Mouse (Mus musculus) kidney, embryonic 15.5 days (tissue): ENCODE data around the gene Pacrg. TPM values are rescaled to one million over a fixed set of nuclear protein-coding genes. Genes with fewer than 3 reads are reported as not detected.

Source experiments
- ATAC-seq: fragments of 200-750 bp; cut with Nextera tagmentation; replicated peaks from 2 replicates; pipeline ENCODE4 v1.8.0; 2017; ENCODE audit warnings: moderate TSS enrichment; ENCODE audit not compliant: low FRiP score
- H3K27ac ChIP-seq: fragments of 300-500 bp; sonication (generic); 2 replicates; pipeline ENCODE4 v1.5.1; 2015; ENCODE audit warnings: mild to moderate bottlenecking, inconsistent platforms
- H3K27me3 ChIP-seq: fragments of 300-500 bp; sonication (generic); 2 replicates; pipeline ENCODE4 v1.6.1; 2015; ENCODE audit warnings: inconsistent platforms
- H3K36me3 ChIP-seq: fragments of 300-500 bp; sonication (generic); 2 replicates; pipeline ENCODE4 v1.6.1; 2015; ENCODE audit warnings: inconsistent platforms
- H3K4me1 ChIP-seq: fragments of 300-500 bp; sonication (generic); 2 replicates; pipeline ENCODE4 v1.6.1; 2015; ENCODE audit warnings: inconsistent platforms
- H3K4me2 ChIP-seq: fragments of 300-500 bp; sonication (generic); 2 replicates; pipeline ENCODE4 v1.6.1; 2015; ENCODE audit warnings: moderate library complexity, mild to moderate bottlenecking, inconsistent platforms
- H3K4me3 ChIP-seq: fragments of 300-500 bp; sonication (generic); replicated peaks from 2 replicates; pipeline ENCODE4 v1.5.1; 2015; ENCODE audit warnings: mild to moderate bottlenecking, inconsistent platforms
- H3K9ac ChIP-seq: fragments of 300-500 bp; sonication (generic); 2 replicates; pipeline ENCODE4 v1.6.1; 2015; ENCODE audit warnings: mild to moderate bottlenecking, inconsistent platforms
- H3K9me3 ChIP-seq: fragments of 300-500 bp; sonication (generic); replicated peaks from 2 replicates; pipeline ENCODE4 v1.6.1; 2016; ENCODE audit warnings: inconsistent platforms
- WGBS: fragments of 180-500 bp; shearing (Covaris S2); methylation state at CpG from one replicate; pipeline ENCODE4 v1.1.7; 2015; ENCODE audit warnings: mixed read lengths; 5-methylcytosine and 5-hydroxymethylcytosine counted together
- polyA plus RNA-seq: library from polyadenylated mRNA; unstranded; fragments of >200 nt; fragmentation: Nextera tagmentation; extraction: Ambion mirVana; gene quantifications from 2 replicates; pipeline ENCODE4 v1.2.1, GENCODE M21; 2015

The Pacrg gene
- polyA plus RNA-seq, 1 experiment from 2014 or later: 3.6 TPM

- H3K36me3 ChIP-seq: no peaks in the 10 kb centered on the region
- WGBS: 34% methylated on average over 3 of the region's 3 CpGs
- no peak overlapping the region for H3K27ac ChIP-seq
- no peaks in the 10 kb centered on the region for H3K27me3 ChIP-seq
- H3K9ac ChIP-seq: no peak overlapping the region
- no peak for ATAC-seq
- no peak overlapping the region for H3K4me2 ChIP-seq
- no peak overlapping the region for H3K4me3 ChIP-seq
- H3K4me1 ChIP-seq: peaks cover 7% of the 10 kb centered on the region
- no peaks in the 10 kb centered on the region for H3K9me3 ChIP-seq
Observed at GRCm38 (mm10) chr17:10791661-10792060, 48.5 kb downstream of the Pacrg start.

GRCm38 (mm10) chr17:10784401-10784920 lies 55.6 kb downstream of the Pacrg start:
- Histone ChIP-seq H3K36me3 (no peaks in the 10 kb centered on the region), H3K27ac (no peak overlapping the region), H3K4me3 (no peak overlapping the region), H3K4me2 (no peak overlapping the region), H3K4me1 (no peaks in the 10 kb centered on the region), H3K27me3 (no peaks in the 10 kb centered on the region), H3K9ac (no peak overlapping the region), H3K9me3 (no peaks in the 10 kb centered on the region)
- WGBS: 71% methylated on average over 4 of the region's 4 CpGs
- ATAC-seq: no peak

DNA sequence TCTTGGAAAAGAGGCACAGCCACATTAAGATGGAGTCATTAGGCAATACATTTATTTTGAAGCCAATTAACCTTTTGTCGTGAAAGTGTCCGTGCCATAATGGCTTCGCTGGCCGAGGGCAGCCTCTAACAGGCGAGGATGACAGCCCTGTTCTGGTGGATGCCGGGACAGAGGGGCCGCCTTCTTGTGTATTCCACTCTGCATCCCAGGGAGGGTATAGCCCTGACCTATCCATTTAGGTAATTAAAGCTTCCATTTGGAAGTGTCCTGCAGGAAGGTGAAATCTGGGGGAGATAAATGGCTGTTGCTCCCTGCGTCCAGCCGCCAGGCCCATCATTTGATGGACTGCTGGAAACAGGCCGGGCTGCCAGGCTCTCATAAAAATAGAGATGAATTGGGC lies 63.6 kb downstream of the Pacrg start:
- no peaks in the 10 kb centered on the region for H3K9me3 ChIP-seq
- H3K4me3 ChIP-seq: no peak overlapping the region
- no peak overlapping the region for H3K9ac ChIP-seq
- WGBS: 15% methylated on average over 10 of the region's 10 CpGs
- H3K4me2 ChIP-seq: 0 out of 2 replicates have a peak overlapping the region, but pooled peaks have one; percentile 5
- H3K4me1 ChIP-seq: peaks cover 9% of the 10 kb centered on the region; the same call in 1 of the 2 replicates
- no peaks in the 10 kb centered on the region for H3K36me3 ChIP-seq
- no peak overlapping the region for H3K27ac ChIP-seq
- no peak for ATAC-seq
- H3K27me3 ChIP-seq: no peaks in the 10 kb centered on the region; the same call in 1 of the 2 replicates

- 30% methylated on average over 1 of the region's 1 CpGs for WGBS
- Histone ChIP-seq H3K27ac (no peak overlapping the region), H3K4me3 (no peak overlapping the region), H3K9ac (no peak overlapping the region), H3K4me1 (peaks cover 16% of the 10 kb centered on the region), H3K9me3 (no peaks in the 10 kb centered on the region), H3K4me2 (no peak overlapping the region), H3K36me3 (no peaks in the 10 kb centered on the region), H3K27me3 (no peaks in the 10 kb centered on the region; the same call in 1 of the 2 replicates)
- ATAC-seq: no peak
Observed at GRCm38 (mm10) chr17:10774468-10774867, 65.6 kb downstream of the Pacrg start.

DNA sequence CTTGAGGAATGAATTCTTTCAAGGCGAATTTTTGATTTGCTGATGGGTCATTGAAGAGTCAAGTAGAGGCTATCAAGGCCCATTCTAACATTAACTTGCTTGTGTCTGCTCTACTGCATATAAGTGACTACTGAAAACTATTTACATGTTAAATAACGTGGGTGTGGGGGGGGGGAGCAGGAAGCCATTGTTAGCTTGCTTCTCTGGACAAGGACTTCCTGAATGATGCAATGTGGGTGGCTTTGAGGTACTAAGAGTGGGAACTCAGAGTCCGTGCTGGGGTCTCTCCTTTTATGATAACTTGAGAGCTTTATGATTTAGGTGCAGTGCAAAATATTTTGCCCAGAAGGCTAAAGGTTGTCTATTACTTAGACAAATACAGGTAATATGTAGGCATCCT lies 67.9 kb downstream of the Pacrg start:
- WGBS: 69% methylated on average over 3 of the region's 3 CpGs
- no peaks in the 10 kb centered on the region for H3K36me3 ChIP-seq
- no peak overlapping the region for H3K4me2 ChIP-seq
- H3K4me1 ChIP-seq: peaks cover 18% of the 10 kb centered on the region
- H3K27me3 ChIP-seq: no peaks in the 10 kb centered on the region; the same call in 1 of the 2 replicates
- H3K9ac ChIP-seq: no peak overlapping the region
- ATAC-seq: no peak
- H3K4me3 ChIP-seq: no peak overlapping the region
- H3K9me3 ChIP-seq: no peaks in the 10 kb centered on the region
- H3K27ac ChIP-seq: no peak overlapping the region

GRCm38 (mm10) chr17:10769873-10770272 lies 70.2 kb downstream of the Pacrg start:
- Histone ChIP-seq H3K4me1 (peaks cover 14% of the 10 kb centered on the region), H3K36me3 (no peaks in the 10 kb centered on the region), H3K27me3 (no peaks in the 10 kb centered on the region), H3K27ac (no peak overlapping the region), H3K9ac (no peak overlapping the region), H3K4me2 (no peak overlapping the region), H3K4me3 (no peak overlapping the region), H3K9me3 (no peaks in the 10 kb centered on the region)
- 14% methylated on average over 6 of the region's 6 CpGs for WGBS
- ATAC-seq: peak; percentile 44

- Histone ChIP-seq H3K9me3 (no peaks in the 10 kb centered on the region), H3K36me3 (no peaks in the 10 kb centered on the region), H3K27me3 (no peaks in the 10 kb centered on the region), H3K4me3 (no peak overlapping the region), H3K9ac (no peak overlapping the region), H3K27ac (no peak overlapping the region), H3K4me1 (peaks cover 14% of the 10 kb centered on the region), H3K4me2 (no peak overlapping the region)
- ATAC-seq: peak; percentile 91
- WGBS: 46% methylated on average over 10 of the region's 10 CpGs
Observed at GRCm38 (mm10) chr17:10766735-10767406, 73.2 kb downstream of the Pacrg start.

DNA sequence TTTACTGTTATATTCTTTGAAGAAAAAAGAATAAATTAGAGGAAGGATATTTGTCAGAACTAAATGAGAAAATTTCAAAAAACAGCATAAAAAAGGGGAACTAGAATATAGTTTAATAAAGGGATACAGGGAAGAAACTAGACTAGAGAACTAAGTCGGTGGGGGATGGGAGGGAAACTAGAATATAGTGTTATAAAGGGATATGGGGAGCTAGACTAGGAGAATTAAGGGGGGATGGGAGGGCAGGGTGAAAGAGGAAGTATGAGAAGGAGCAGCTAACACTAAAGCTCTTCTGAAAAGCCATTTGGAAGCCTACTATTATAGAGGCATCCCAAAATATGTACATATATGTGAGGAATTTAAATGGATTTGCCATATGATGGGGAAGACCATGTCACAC lies 75.8 kb downstream of the Pacrg start:
- Histone ChIP-seq H3K27me3 (no peaks in the 10 kb centered on the region), H3K4me2 (no peak overlapping the region), H3K36me3 (no peaks in the 10 kb centered on the region), H3K4me1 (peaks cover 5% of the 10 kb centered on the region; the same call in 1 of the 2 replicates), H3K27ac (no peak overlapping the region), H3K4me3 (no peak overlapping the region), H3K9me3 (no peaks in the 10 kb centered on the region), H3K9ac (no peak overlapping the region)
- no peak for ATAC-seq
- WGBS: 86% methylated on average over 1 of the region's 1 CpGs

DNA sequence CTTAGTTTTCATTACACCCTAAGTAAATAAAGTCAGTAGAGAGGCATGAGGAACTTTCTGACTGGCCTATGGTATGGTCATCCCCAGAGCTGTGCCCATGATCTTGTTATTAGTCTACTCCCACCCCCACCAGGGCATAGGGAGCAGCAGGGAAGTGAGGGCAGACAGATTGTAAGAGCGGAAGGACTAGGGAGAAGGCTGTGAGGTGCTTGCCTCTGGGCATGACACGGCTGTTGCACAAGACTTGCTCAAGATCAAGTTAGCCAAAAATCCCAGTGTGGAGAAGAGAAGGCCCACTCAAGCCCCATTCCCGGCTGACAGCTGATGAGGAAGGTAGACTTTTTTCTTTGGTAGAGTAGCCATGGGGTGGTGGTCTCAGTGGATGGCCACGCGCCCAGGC lies 82.7 kb downstream of the Pacrg start:
- H3K27ac ChIP-seq: no peak overlapping the region
- 91% methylated on average over 5 of the region's 5 CpGs for WGBS

GRCm38 (mm10) chr17:10744709-10745461 lies 95.2 kb downstream of the Pacrg start:
- H3K4me1 ChIP-seq: peaks cover 11% of the 10 kb centered on the region
- H3K27ac ChIP-seq: peak overlapping the region; percentile 22; the same call in 1 of the 2 replicates
- H3K27me3 ChIP-seq: no peaks in the 10 kb centered on the region
- ATAC-seq: peak; percentile 78
- WGBS: 35% methylated on average over 4 of the region's 4 CpGs
- H3K9ac ChIP-seq: no peak overlapping the region
- no peaks in the 10 kb centered on the region for H3K9me3 ChIP-seq
- no peak overlapping the region for H3K4me3 ChIP-seq
- H3K36me3 ChIP-seq: no peaks in the 10 kb centered on the region
- no peak overlapping the region for H3K4me2 ChIP-seq

More for the DNA sequence above, 82.7 kb downstream of the Pacrg start:
- Histone ChIP-seq H3K4me1 (no peaks in the 10 kb centered on the region), H3K9me3 (no peaks in the 10 kb centered on the region), H3K27me3 (no peaks in the 10 kb centered on the region), H3K36me3 (no peaks in the 10 kb centered on the region), H3K4me3 (no peak overlapping the region), H3K4me2 (no peak overlapping the region), H3K9ac (no peak overlapping the region)
- ATAC-seq: no peak

DNA sequence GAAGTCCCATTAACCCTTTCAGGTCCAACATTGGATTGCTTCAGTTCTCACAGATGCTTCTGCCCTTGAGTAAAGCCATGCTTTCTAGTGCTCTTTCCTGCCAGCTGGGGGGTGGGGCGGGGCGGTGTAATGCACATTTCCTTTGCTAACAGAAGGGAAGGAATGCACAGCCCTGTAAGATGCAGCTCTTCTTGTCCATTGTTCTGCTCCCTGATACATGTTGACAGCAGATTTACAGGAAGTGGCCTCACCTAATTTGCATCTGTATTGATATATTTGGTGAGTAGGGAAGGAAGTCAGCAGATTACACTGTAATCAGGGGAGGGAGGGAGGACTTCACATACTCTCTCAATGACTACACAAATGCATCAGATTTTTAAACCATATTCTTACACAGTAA lies 100.0 kb downstream of the Pacrg start:
- no peaks in the 10 kb centered on the region for H3K9me3 ChIP-seq
- H3K4me1 ChIP-seq: peaks cover 21% of the 10 kb centered on the region
- H3K9ac ChIP-seq: no peak overlapping the region
- ATAC-seq: no peak
- H3K36me3 ChIP-seq: no peaks in the 10 kb centered on the region
- no peak overlapping the region for H3K27ac ChIP-seq
- H3K4me2 ChIP-seq: no peak overlapping the region
- no peak overlapping the region for H3K4me3 ChIP-seq
- no peaks in the 10 kb centered on the region for H3K27me3 ChIP-seq
- 94% methylated on average over 2 of the region's 2 CpGs for WGBS

GRCm38 (mm10) chr17:10737966-10738365 lies 102.1 kb downstream of the Pacrg start:
- peaks cover 16% of the 10 kb centered on the region for H3K4me1 ChIP-seq
- H3K9me3 ChIP-seq: no peaks in the 10 kb centered on the region
- no peak overlapping the region for H3K4me3 ChIP-seq
- H3K27me3 ChIP-seq: no peaks in the 10 kb centered on the region
- no peak overlapping the region for H3K4me2 ChIP-seq
- ATAC-seq: peak; percentile 58; the same call in 1 of the 2 replicates
- H3K9ac ChIP-seq: no peak overlapping the region
- peak overlapping the region; percentile 54; the same call in 1 of the 2 replicates for H3K27ac ChIP-seq
- H3K36me3 ChIP-seq: no peaks in the 10 kb centered on the region
